Mouse (Mus musculus) thymus, adult 2 months (tissue): Measurements from ENCODE around the gene H2-M10.3. TPM values are rescaled to one million over a fixed set of nuclear protein-coding genes. Genes with fewer than 3 reads are reported as not detected.
"Not testable (repeated sequence)": the region's sequence is repeated elsewhere in the genome, so short reads cannot be mapped to it uniquely, and the experiment has no call there.

Source experiments
- DNase-seq: peaks from one replicate; pipeline ENCODE4 v3.0.0; 2021
- H3K27ac ChIP-seq: fragments of 200-500 bp; 2 replicates; pipeline ENCODE4 v1.5.1; 2012; ENCODE audit warnings: low read length, control low read depth; ENCODE audit not compliant: control insufficient read depth, insufficient read depth
- H3K27me3 ChIP-seq: fragments of 200-500 bp; 2 replicates; pipeline ENCODE4 v1.6.1; 2012; ENCODE audit warnings: mild to moderate bottlenecking, low read length, moderate library complexity, mixed read lengths; ENCODE audit not compliant: control insufficient read depth, insufficient read depth
- H3K36me3 ChIP-seq: fragments of 200-500 bp; 2 replicates; pipeline ENCODE4 v1.6.1; 2012; ENCODE audit warnings: mild to moderate bottlenecking, low read length, moderate library complexity; ENCODE audit not compliant: control insufficient read depth, insufficient read depth
- H3K4me1 ChIP-seq: fragments of 200-500 bp; replicated peaks from 2 replicates; pipeline ENCODE4 v1.6.1; 2012; ENCODE audit warnings: low read length; ENCODE audit not compliant: control insufficient read depth, insufficient read depth
- H3K4me3 ChIP-seq: fragments of 200-500 bp; 2 replicates; pipeline ENCODE4 v1.5.1; 2012; ENCODE audit warnings: mild to moderate bottlenecking, low read length, control low read depth, moderate library complexity; ENCODE audit not compliant: control insufficient read depth, insufficient read depth
- CTCF ChIP-seq: fragments of 200-500 bp; IDR thresholded peaks from 2 replicates; pipeline ENCODE4 v1.5.1; 2012; ENCODE audit warnings: mild to moderate bottlenecking, control low read depth, low read length, moderate library complexity, borderline replicate concordance; ENCODE audit not compliant: control insufficient read depth, poor library complexity, insufficient read depth; ENCODE audit errors: extremely low read depth
- POLR2A ChIP-seq: fragments of 200-500 bp; IDR thresholded peaks from 2 replicates; pipeline ENCODE4 v1.6.1; 2012; ENCODE audit warnings: mild to moderate bottlenecking, low read length, control low read depth, moderate library complexity; ENCODE audit not compliant: control insufficient read depth, poor library complexity, insufficient read depth; ENCODE audit errors: extremely low read depth
- WGBS: fragments of 180-500 bp; shearing (Covaris S2); methylation state at CpG from one replicate; pipeline ENCODE4 v1.1.7; 2018; 5-methylcytosine and 5-hydroxymethylcytosine counted together
- polyA plus RNA-seq: library from polyadenylated mRNA; depleted of rRNA; stranded (reverse); fragments of >200 nt; gene quantifications from 2 replicates; pipeline ENCODE4 v1.2.3, GENCODE M21; 2012; rRNA removed

H2-M10.3 gene
- not detected in 2 replicates for polyA plus RNA-seq

DNA sequence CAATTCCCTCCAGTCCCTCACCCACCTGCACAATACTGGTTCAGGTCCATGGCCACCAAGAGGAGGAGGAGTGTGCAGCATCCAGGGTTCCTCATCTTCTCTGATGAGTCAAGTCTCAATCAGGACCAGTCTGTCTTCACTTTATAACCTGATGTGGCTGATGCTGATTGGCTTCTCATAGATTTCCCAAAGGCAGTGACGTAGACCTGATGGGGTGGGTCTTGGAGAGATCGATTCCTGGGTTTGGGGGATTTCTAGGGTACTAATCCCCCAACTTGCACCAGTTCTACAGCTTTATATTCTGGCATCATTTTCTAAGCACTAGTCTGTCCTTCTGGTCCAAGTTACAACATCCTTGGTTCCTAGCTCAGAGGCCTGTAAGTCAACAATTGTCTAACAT lies at the start of gene H2-M10.3:
TSS of gene H2-M10.3 (minus strand) at position 101 of the 400 bp plus-strand sequence.
- not testable (repeated sequence) for H3K27ac ChIP-seq, H3K36me3 ChIP-seq, H3K4me1 ChIP-seq, DNase-seq, H3K27me3 ChIP-seq, H3K4me3 ChIP-seq
- 97% methylated on average over 2 of the region's 2 CpGs for WGBS

DNA sequence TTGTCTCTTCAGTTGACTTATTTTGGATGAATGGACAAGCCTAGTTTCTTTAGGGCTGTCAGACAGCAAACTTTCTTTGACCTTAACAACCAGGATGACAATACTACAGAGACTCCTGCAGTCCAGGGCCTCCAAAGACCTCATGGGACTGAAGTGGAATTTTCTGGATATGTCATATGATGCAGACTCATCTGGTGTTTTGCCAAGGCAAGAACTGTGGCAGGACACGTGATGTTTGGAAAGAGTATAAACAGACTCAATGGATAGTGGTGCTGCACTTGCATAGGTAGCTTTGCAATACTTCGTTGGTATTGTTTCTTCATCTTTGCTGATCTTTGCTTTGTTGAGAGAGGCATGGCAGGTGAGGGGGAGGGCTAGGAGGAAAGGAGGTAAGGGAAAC lies 49.2 kb upstream of the H2-M10.3 start:
- no peaks in the 10 kb centered on the region for H3K4me1 ChIP-seq
- no peaks in the 10 kb centered on the region for H3K27me3 ChIP-seq
- DNase-seq = no peak
- WGBS = 75% methylated on average over 2 of the region's 2 CpGs
- no peak overlapping the region for H3K27ac ChIP-seq
- TF ChIP-seq POLR2A (no peak), CTCF (no peak)
- no peaks in the 10 kb centered on the region for H3K36me3 ChIP-seq
- H3K4me3 ChIP-seq = no peak overlapping the region

DNA sequence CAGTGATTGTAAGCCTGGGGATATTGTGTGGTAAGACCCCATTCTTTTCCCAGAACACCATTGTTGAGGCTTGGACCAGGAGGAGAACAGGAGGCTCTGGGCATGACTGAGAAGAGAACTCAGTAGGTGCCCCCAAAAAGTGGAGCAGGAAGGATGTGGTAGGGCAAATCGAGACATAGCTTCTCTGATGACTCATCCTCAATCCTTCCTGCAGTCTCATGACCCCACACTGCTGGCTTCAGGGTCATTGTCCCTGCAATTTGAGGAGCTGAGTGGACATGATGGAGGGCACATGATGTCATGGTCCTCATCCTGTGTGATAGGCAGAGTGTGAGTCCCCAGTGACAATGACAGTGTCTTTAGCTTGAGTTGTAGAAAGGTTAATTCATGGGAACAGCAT lies 47.2 kb upstream of the H2-M10.3 start:
- no peak overlapping the region for H3K4me3 ChIP-seq
- whole genome bisulfite sequencing = 0% methylated on average over 1 of the region's 1 CpGs
- H3K4me1 ChIP-seq = no peaks in the 10 kb centered on the region
- TF ChIP-seq POLR2A (no peak), CTCF (no peak)
- H3K27ac ChIP-seq = no peak overlapping the region
- no peak for DNase-seq
- H3K27me3 ChIP-seq = no peaks in the 10 kb centered on the region
- no peaks in the 10 kb centered on the region for H3K36me3 ChIP-seq

DNA sequence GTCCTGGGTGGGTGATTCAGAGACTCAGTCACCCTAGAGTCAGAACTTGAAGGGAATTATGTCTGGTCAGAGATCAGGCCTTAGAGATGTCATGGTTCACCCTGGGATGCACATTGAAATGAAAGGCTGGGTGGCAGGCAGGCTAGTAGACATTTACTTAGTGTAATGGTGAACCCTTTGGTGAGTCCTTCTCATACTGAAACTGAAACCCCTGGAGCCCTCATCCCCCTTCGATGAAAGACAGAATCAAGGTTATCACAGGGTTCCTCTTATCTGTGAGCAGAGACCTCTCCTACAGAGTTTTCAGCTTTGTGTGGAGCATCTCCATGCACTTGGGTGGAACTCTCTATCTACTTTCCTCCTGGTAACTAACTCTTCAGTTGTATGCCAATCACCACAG lies 46.1 kb upstream of the H2-M10.3 start:
- Histone ChIP-seq H3K4me1 (no peaks in the 10 kb centered on the region), H3K27me3 (no peaks in the 10 kb centered on the region), H3K27ac (no peak overlapping the region), H3K4me3 (no peak overlapping the region), H3K36me3 (no peaks in the 10 kb centered on the region)
- TF ChIP-seq POLR2A (no peak), CTCF (no peak)
- WGBS = 10% methylated on average over 1 of the region's 1 CpGs
- no peak for DNase-seq

DNA sequence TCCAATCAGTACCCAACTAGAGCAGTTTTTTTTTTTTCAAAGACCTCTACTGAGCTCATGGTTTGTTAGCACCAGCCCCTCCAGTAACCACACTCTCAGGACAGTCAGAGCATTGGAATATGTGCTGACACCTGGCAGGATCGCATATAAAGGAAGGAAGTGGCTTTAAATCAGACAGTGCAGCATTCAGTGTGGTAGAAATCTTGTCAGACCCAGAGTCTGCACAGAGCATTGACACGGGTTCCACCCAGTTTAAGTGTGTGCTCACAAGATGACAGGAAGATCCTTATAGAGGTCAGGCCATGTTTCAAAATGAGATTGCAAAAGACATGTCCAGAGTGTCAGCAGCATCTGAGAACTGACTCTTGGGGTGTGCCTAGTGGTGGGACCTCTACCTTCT lies 21.7 kb upstream of the H2-M10.3 start:
- WGBS = 0% methylated on average over 2 of the region's 2 CpGs
- no peak for DNase-seq
- TF ChIP-seq POLR2A = no peak
- TF ChIP-seq CTCF = no peak
- Histone ChIP-seq H3K4me3 (no peak overlapping the region), H3K27me3 (no peaks in the 10 kb centered on the region), H3K27ac (no peak overlapping the region), H3K4me1 (no peaks in the 10 kb centered on the region), H3K36me3 (no peaks in the 10 kb centered on the region)

DNA sequence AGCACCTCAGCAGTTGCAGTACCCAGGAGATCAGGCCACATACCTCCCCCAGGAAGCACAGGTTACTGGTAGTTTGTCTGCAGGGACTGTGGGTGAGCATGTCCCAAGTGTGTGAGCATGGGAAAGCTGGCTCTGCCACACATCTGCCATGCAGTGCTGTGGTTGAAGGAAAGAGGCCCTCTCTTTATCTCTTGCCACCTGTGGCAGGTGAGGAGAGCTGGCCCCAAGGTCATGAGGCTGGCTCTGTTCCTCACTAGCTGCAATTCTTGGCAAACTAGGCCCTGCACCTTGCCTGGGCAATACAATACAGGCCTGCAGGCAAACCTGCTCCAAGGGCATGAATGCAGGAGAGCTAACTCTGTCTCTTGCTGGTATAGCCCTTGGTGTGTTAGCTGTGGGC lies 5.8 kb downstream of the H2-M10.3 start:
- not testable (repeated sequence) for H3K27me3 ChIP-seq, H3K36me3 ChIP-seq, H3K4me1 ChIP-seq, DNase-seq, H3K4me3 ChIP-seq, H3K27ac ChIP-seq

DNA sequence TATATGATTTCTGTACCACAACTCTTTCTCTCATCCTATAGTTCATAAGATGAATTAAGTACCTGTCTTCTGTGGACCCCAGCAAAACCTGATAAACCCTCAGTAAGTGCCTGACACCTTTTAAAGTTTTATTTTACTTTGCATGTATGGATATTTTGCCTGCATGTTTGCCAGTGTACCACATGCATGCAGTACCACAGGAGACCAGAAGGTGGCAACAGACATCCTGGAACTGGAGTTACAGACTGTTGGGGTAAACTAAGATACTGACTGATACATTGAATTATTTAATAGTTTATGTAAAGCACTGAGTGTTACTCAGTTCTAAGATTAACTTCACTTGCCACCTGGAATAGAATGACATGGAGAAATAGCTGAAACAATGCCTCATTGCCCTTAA lies 10.7 kb downstream of the H2-M10.3 start:
- not testable (repeated sequence) for H3K36me3 ChIP-seq, H3K4me1 ChIP-seq, H3K27ac ChIP-seq, H3K27me3 ChIP-seq, H3K4me3 ChIP-seq
- DNase-seq = peak; percentile 48

DNA sequence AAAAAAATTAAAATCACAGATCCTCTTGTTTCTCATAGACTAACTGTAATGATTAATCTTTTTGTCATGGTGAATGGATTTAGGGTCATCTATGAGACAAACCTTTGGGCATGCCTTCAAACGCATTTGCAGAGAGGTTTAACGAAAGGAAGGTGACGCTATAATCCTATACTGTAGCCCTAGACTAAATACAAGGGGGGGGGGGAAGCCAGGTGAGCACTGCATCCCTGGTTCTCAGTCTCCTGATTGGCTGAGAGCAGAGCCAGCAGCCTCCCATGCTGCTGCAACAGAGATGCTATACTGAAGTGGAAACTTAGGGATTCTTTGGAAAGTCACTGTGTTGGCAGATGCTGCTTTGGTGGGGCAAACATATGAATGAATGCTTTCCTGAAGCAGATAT lies 12.5 kb downstream of the H2-M10.3 start:
- no peak for DNase-seq
- H3K27me3 ChIP-seq = no peaks in the 10 kb centered on the region
- no peak overlapping the region for H3K27ac ChIP-seq
- H3K4me3 ChIP-seq = no peak overlapping the region
- no peaks in the 10 kb centered on the region for H3K4me1 ChIP-seq
- WGBS = 50% methylated on average over 3 of the region's 3 CpGs
- no peaks in the 10 kb centered on the region for H3K36me3 ChIP-seq
- TF ChIP-seq CTCF (no peak), POLR2A (no peak)

DNA sequence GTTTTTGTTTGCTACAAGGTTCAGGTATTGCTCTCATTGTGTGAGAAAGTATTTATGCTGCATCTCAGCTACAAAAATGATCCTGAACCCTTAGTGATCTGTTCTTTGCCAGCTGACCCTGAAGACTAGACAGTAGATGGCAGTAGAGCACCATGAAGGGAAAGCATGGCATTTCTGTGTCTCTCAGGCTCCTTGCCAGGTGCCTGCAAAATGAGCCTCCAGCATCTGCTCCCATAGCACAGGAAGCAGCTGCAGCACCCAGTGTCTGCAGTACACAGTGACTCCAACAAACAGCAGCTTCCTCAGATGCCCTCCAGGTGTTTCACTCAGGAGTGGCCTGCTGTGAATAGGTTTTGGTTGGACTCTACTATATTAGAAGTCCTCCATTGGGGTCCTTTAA lies 12.9 kb downstream of the H2-M10.3 start:
- DNase-seq = peak; percentile 60

More for the DNA sequence above, 12.9 kb downstream of the H2-M10.3 start:
- not testable (repeated sequence) for H3K36me3 ChIP-seq, H3K27ac ChIP-seq, H3K4me3 ChIP-seq, H3K4me1 ChIP-seq, H3K27me3 ChIP-seq
